Mouse (Mus musculus) A20 (cell line): ENCODE results near the gene Palb2.

Experiments
- DNase-seq: peaks from one replicate; pipeline ENCODE4 v3.0.0-alpha.2; 2011; ENCODE audit warnings: low read depth, low spot score

Gene Palb2

GRCm38 (mm10) chr7:122099222-122099621 lies 33.6 kb downstream of the Palb2 start:
- DNase-seq, result peak; percentile 78

GRCm38 (mm10) chr7:122098009-122098408 lies 34.8 kb downstream of the Palb2 start:
- no peak for DNase-seq

GRCm38 (mm10) chr7:122094564-122095330 lies 38.0 kb downstream of the Palb2 start:
- peak; percentile 49 for DNase-seq

GRCm38 (mm10) chr7:122087195-122087982 lies 45.4 kb downstream of the Palb2 start:
- DNase-seq, result peak; percentile 91

- no peak for DNase-seq
These were observed 51.7 kb downstream of the Palb2 start for GRCm38 (mm10) chr7:122081071-122081470.

- no peak for DNase-seq
These were observed 52.8 kb downstream of the Palb2 start for GRCm38 (mm10) chr7:122079798-122080554.

- no peak for DNase-seq
These were observed 58.4 kb downstream of the Palb2 start for GRCm38 (mm10) chr7:122074374-122074773.

- DNase-seq, result peak; percentile 62
These were observed 65.0 kb downstream of the Palb2 start for GRCm38 (mm10) chr7:122067517-122068381.

- DNase-seq, result peak; percentile 99
These were observed 65.8 kb downstream of the Palb2 start, which contains the start of the genes Ubfd1 and Ears2 for GRCm38 (mm10) chr7:122066945-122067516. Gene Ubfd1 (plus strand): TSS chr7:122067175. Gene Ears2 (minus strand): TSS chr7:122067263.

- peak; percentile 63 for DNase-seq
These were observed 66.5 kb downstream of the Palb2 start for GRCm38 (mm10) chr7:122066102-122066944.

- DNase-seq, result peak; percentile 61
These were observed 67.1 kb downstream of the Palb2 start for GRCm38 (mm10) chr7:122065656-122066055.
